Mouse (Mus musculus) embryo, embryonic 11 days (tissue): ENCODE results near the gene Ugt2b38.
A peak's percentile ranks its signal among the peaks of the same experiment; 100 is the strongest.
"Not testable (repeated sequence)": the region's sequence is repeated elsewhere in the genome, so short reads cannot be mapped to it uniquely, and the experiment has no call there.

ENCODE experiments used
- DNase-seq: peaks from one replicate; pipeline ENCODE4 v3.0.0-alpha.2; 2015

Ugt2b38 gene

GRCm38 (mm10) chr5:87424041-87424440, at the start of gene Ugt2b38:
TSS of gene Ugt2b38 (minus strand) at chr5:87424203.
- DNase-seq, result not testable (repeated sequence)

GRCm38 (mm10) chr5:87458810-87459209, 34.8 kb upstream of the Ugt2b38 start:
- no peak for DNase-seq

- no peak for DNase-seq
These were observed 33.7 kb upstream of the Ugt2b38 start for GRCm38 (mm10) chr5:87457701-87458100.

GRCm38 (mm10) chr5:87456216-87456850, 32.3 kb upstream of the Ugt2b38 start:
- no peak for DNase-seq

- DNase-seq, result no peak
These were observed 31.5 kb upstream of the Ugt2b38 start for GRCm38 (mm10) chr5:87455519-87455918.

- DNase-seq, result not testable (repeated sequence)
These were observed 28.5 kb upstream of the Ugt2b38 start for GRCm38 (mm10) chr5:87452514-87452913.

GRCm38 (mm10) chr5:87436264-87436663, 12.3 kb upstream of the Ugt2b38 start:
- peak; percentile 27 for DNase-seq

GRCm38 (mm10) chr5:87425676-87426075, 1.7 kb upstream of the Ugt2b38 start:
- DNase-seq, result no peak

- no peak for DNase-seq
These were observed 27.0 kb downstream of the Ugt2b38 start for GRCm38 (mm10) chr5:87396968-87397367.

GRCm38 (mm10) chr5:87390818-87391217, 33.2 kb downstream of the Ugt2b38 start:
- DNase-seq, result no peak

GRCm38 (mm10) chr5:87380234-87380633, 43.8 kb downstream of the Ugt2b38 start:
- DNase-seq, result no peak

- no peak for DNase-seq
These were observed 44.2 kb downstream of the Ugt2b38 start for GRCm38 (mm10) chr5:87379825-87380224.

- no peak for DNase-seq
These were observed 48.1 kb downstream of the Ugt2b38 start for GRCm38 (mm10) chr5:87375874-87376383.

GRCm38 (mm10) chr5:87373502-87373863, 50.5 kb downstream of the Ugt2b38 start:
- no peak for DNase-seq

GRCm38 (mm10) chr5:87372788-87373501, 51.1 kb downstream of the Ugt2b38 start:
- DNase-seq, result not testable (repeated sequence)
